Mouse (Mus musculus) small intestine, adult 2 months (tissue): Measurements from ENCODE around the gene D430041D05Rik. TPM values are rescaled to one million over a fixed set of nuclear protein-coding genes. Genes with fewer than 3 reads are reported as not detected.

Experiments
- H3K27ac ChIP-seq: fragments of 200-500 bp; 2 replicates; pipeline ENCODE4 v1.5.1; 2012; ENCODE audit warnings: low read depth, low read length, control low read depth, inconsistent platforms; ENCODE audit not compliant: insufficient read depth
- H3K27me3 ChIP-seq: fragments of 200-500 bp; 2 replicates; pipeline ENCODE4 v1.6.1; 2012; ENCODE audit warnings: mild to moderate bottlenecking, moderate library complexity, low read length, inconsistent platforms; ENCODE audit not compliant: control insufficient read depth, insufficient read depth
- H3K36me3 ChIP-seq: fragments of 200-500 bp; 2 replicates; pipeline ENCODE4 v1.6.1; 2012; ENCODE audit warnings: mild to moderate bottlenecking, low read length, control low read depth, inconsistent platforms; ENCODE audit not compliant: control insufficient read depth, insufficient read depth
- H3K4me1 ChIP-seq: fragments of 200-500 bp; 2 replicates; pipeline ENCODE4 v1.6.1; 2012; ENCODE audit warnings: low read length, inconsistent platforms, mixed read lengths; ENCODE audit not compliant: control insufficient read depth, insufficient read depth, insufficient read length
- H3K4me3 ChIP-seq: fragments of 200-500 bp; 2 replicates; pipeline ENCODE4 v1.5.1; 2012; ENCODE audit warnings: low read depth, mild to moderate bottlenecking, control low read depth, inconsistent platforms, low read length, moderate library complexity
- CTCF ChIP-seq: fragments of 200-500 bp; IDR thresholded peaks from 2 replicates; pipeline ENCODE4 v1.5.1; 2012; ENCODE audit warnings: low read depth, mild to moderate bottlenecking, control low read depth, inconsistent platforms, low read length, moderate library complexity, mixed read lengths; ENCODE audit not compliant: insufficient replicate concordance, insufficient read length; ENCODE audit errors: extremely low read depth
- POLR2A ChIP-seq: fragments of 200-500 bp; IDR thresholded peaks from 2 replicates; pipeline ENCODE4 v1.6.1; 2012; ENCODE audit warnings: low read depth, mild to moderate bottlenecking, control low read depth, inconsistent platforms, low read length, moderate library complexity
- WGBS: fragments of 180-500 bp; shearing (Covaris S2); methylation state at CpG from one replicate; pipeline ENCODE4 v1.1.7; 2018; 5-methylcytosine and 5-hydroxymethylcytosine counted together
- polyA plus RNA-seq: library from polyadenylated mRNA; depleted of rRNA; stranded (reverse); fragments of >200 nt; gene quantifications from 2 replicates; pipeline ENCODE4 v1.2.3, GENCODE M21; 2012

Gene D430041D05Rik
- polyA plus RNA-seq, 1 experiment = not detected

DNA sequence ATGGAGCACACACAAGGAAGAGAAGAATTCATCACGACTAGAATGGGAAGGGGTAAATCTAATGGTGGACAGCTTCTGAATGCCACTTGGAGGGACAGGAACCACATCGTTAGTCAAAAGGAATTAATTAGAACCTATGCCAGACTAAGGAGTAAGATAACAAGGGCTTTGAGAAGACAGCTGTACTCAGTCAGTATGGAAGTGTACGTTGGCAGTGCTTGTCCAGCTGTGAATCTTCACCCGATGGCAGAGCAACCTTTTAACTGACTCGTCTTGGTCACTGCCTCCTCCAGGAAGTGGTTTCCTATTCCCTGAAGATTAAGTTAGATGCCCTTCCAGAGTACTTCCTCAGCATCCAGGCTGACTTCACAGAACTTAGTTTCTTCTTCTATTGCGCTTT lies 87.0 kb downstream of the D430041D05Rik start:
- Histone ChIP-seq H3K4me1 (no peaks in the 10 kb centered on the region), H3K36me3 (no peaks in the 10 kb centered on the region), H3K27ac (no peak overlapping the region), H3K27me3 (no peaks in the 10 kb centered on the region), H3K4me3 (no peak overlapping the region)
- WGBS = 72% methylated on average over 6 of the region's 6 CpGs
- TF ChIP-seq CTCF (no peak), POLR2A (no peak)

DNA sequence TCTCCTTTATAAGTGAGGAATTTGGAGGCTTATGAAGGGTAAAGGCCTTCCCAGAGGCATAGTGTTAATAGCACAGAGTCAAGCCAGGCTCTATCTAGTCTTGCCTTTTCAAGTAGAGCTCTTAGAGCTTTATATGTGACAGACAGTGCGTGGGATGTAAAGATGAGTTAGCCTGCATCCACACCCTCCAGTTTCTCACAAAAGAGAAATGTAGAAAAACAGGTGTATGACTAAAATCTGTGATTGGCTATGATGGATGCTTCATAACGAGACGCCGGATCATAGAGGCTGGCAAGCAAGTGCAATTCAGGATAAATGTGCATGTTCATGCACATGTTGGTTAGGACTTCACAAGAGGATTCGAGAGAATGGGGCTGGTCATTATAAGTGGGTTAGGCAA lies 87.5 kb downstream of the D430041D05Rik start:
- WGBS = 79% methylated on average over 5 of the region's 5 CpGs
- Histone ChIP-seq H3K36me3 (no peaks in the 10 kb centered on the region), H3K4me3 (no peak overlapping the region), H3K27me3 (no peaks in the 10 kb centered on the region), H3K4me1 (no peaks in the 10 kb centered on the region), H3K27ac (no peak overlapping the region)
- no peak for TF ChIP-seq CTCF

DNA sequence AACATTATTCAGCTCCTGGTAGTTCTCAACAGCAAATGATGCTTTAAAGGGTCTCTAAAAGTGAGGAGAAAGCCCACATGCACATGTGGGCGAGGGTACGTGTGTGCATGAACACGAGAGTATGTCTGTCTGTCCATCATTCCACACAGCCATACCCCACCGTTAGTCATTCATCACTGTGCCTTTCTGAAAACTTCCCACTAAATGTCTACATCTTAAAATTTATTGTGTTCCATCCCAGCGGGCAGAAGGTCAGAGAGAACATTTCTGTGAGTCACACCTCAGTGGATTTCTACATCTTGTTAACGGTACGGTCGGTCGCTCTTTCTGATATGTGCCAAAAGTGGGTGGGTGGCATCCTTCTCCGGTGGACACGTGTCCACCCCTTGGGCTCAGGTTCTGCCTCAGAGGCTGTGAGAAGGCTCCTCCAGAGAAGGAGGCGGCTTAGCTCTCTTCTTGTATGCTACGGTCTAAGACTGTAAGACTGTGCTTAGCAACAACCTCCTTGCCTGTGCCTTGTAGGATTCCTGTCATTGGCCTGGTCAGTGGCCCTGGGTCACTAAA lies 90.7 kb downstream of the D430041D05Rik start:
- no peak overlapping the region for H3K4me3 ChIP-seq
- H3K4me1 ChIP-seq = no peaks in the 10 kb centered on the region
- 87% methylated on average over 13 of the region's 13 CpGs for WGBS
- no peak overlapping the region for H3K27ac ChIP-seq
- no peaks in the 10 kb centered on the region for H3K36me3 ChIP-seq
- no peaks in the 10 kb centered on the region for H3K27me3 ChIP-seq
- no peak for TF ChIP-seq POLR2A
- TF ChIP-seq CTCF = no peak

DNA sequence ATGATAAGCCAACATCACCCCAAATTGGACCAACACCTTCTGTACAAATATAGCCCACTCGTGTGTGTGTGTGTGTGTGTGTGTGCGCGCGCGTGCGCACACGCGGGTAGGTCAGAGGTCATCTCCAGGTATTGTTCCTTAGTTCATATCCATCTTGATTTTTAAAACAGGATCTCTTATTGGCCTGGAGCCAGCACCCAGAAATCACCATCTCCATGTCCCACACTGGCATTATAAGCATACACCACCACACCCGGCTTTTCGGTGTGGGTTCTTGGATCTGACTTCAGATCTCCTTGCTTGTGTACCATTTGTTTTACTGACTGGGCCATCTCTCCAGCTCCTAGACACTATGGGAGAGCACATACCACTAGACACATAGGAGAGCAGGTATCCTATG lies 91.4 kb downstream of the D430041D05Rik start:
- Histone ChIP-seq H3K36me3 (no peaks in the 10 kb centered on the region), H3K4me3 (no peak overlapping the region), H3K4me1 (no peaks in the 10 kb centered on the region), H3K27ac (no peak overlapping the region), H3K27me3 (no peaks in the 10 kb centered on the region)
- WGBS = 91% methylated on average over 10 of the region's 10 CpGs
- TF ChIP-seq CTCF (no peak), POLR2A (no peak)

DNA sequence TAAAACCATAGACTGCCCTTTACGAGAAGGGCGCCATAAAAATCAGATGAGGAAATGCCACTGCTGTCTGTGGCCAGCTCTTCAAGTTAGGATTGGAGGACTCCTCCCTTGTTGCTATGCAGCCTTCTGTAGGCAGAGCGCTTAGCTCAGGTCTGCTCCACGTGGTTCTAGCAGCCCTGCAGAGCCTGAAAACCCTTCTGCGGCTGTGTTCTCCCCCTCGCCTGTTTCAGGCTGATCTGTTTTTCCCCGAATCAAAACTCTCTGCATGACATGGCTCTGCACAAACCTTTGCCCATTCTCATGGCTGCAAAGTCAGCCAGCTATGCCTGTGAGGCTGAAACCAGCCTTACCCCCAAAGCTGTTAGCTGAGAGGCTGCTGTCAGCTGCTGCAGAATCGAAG lies 91.9 kb downstream of the D430041D05Rik start:
- Histone ChIP-seq H3K4me3 (no peak overlapping the region), H3K36me3 (no peaks in the 10 kb centered on the region), H3K27ac (no peak overlapping the region), H3K4me1 (no peaks in the 10 kb centered on the region), H3K27me3 (no peaks in the 10 kb centered on the region)
- TF ChIP-seq CTCF = no peak
- TF ChIP-seq POLR2A = no peak
- WGBS = 19% methylated on average over 8 of the region's 8 CpGs

DNA sequence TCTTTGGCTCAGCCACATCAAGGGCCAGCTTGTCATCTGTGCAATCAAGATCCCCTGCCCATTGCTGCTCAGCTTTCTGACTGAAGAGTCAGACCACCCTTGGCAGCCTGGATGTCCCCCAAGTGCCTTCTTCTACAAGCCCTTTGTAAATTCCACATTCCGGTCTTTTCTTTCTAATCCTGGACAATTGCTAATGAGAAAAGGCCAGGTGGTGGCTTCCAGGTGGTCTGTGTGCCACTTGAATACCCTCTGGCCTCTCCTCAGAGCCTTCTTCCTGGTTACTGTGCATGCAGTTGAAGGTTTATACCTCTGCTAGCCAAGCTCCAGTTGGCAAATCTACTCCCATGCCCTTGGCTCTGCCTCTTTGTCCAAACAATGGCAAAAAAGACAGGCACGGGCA lies 92.6 kb downstream of the D430041D05Rik start:
- Histone ChIP-seq H3K4me1 (no peaks in the 10 kb centered on the region), H3K4me3 (no peak overlapping the region), H3K27me3 (no peaks in the 10 kb centered on the region), H3K27ac (no peak overlapping the region), H3K36me3 (no peaks in the 10 kb centered on the region)
- TF ChIP-seq CTCF (no peak), POLR2A (no peak)
- 63% methylated on average over 2 of the region's 2 CpGs for WGBS

DNA sequence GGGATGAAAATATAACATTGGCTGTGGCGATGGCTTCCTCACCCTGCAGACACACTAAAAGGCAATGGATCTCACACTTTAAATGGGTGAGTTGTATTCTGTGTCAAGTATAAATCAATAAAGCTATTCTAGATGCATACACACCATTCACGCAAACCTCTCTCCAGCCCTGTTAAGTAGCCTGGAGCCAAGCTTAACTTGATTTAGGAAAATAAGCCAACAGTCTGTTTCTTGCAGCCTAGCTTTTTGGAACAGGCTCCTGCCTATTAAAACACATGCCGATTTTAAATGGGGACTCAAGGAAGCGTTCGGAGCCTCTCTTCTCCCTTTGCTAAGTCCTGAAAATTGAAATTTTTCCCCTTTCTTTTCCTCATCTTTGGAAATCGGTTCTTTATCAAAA lies 93.2 kb downstream of the D430041D05Rik start:
- Histone ChIP-seq H3K4me3 (no peak overlapping the region), H3K27ac (no peak overlapping the region), H3K27me3 (no peaks in the 10 kb centered on the region), H3K36me3 (no peaks in the 10 kb centered on the region), H3K4me1 (no peaks in the 10 kb centered on the region)
- 82% methylated on average over 6 of the region's 6 CpGs for WGBS
- TF ChIP-seq CTCF = no peak
- no peak for TF ChIP-seq POLR2A
